Mouse (Mus musculus): Measurements from ENCODE around the gene Pik3cd.

DNA sequence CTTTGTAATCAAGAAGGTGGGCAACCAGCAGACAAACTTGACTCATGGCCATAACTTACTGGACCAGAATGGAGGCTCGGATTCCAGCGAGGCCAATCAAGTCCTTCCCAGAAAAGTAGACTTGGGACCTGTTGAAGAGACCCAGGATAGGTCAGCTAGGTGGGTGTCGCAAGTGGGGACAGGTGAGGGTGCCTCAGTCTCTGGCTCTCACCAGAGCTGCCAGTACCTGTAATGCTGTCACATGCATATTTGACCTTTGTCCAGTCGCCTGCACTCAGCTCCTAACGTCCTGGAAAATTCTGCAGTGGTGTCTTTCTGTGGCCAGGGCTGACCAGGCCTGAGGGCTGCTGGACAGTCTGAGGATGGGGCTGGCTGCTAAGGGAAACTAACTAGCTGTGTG lies 9.1 kb upstream of the Pik3cd start:
- no peak for TF ChIP-seq CTCF (IDR thresholded peaks at IDR 0.05; ENCODE audit: extremely low read depth, insufficient read length, insufficient replicate concordance, low read depth, low read length)
- no peak for TF ChIP-seq POLR2A (IDR thresholded peaks at IDR 0.05; ENCODE audit: low read depth, low read length)
